Mouse (Mus musculus) embryonic facial prominence, embryonic 15.5 days (tissue): ENCODE data around the gene Sptlc3. TPM values are rescaled to one million over a fixed set of nuclear protein-coding genes. Genes with fewer than 3 reads are reported as not detected.

ENCODE experiments used
- ATAC-seq: fragments of 200-750 bp; cut with Nextera tagmentation; 2 replicates; pipeline ENCODE4 v1.8.0; 2017; ENCODE audit warnings: low read depth, moderate TSS enrichment; ENCODE audit not compliant: insufficient number of reproducible peaks, low FRiP score, low TSS enrichment
- H3K27ac ChIP-seq: fragments of 300-500 bp; sonication (generic); replicated peaks from 2 replicates; pipeline ENCODE4 v1.5.1; 2015; ENCODE audit warnings: mild to moderate bottlenecking, inconsistent platforms
- H3K27me3 ChIP-seq: fragments of 300-500 bp; sonication (generic); 2 replicates; pipeline ENCODE4 v1.6.1; 2015; ENCODE audit warnings: inconsistent platforms
- H3K36me3 ChIP-seq: fragments of 300-500 bp; sonication (generic); 2 replicates; pipeline ENCODE4 v1.6.1; 2015; ENCODE audit warnings: mild to moderate bottlenecking, inconsistent platforms
- H3K4me1 ChIP-seq: fragments of 300-500 bp; sonication (generic); 2 replicates; pipeline ENCODE4 v1.6.1; 2015; ENCODE audit warnings: inconsistent platforms
- H3K4me2 ChIP-seq: fragments of 300-500 bp; sonication (generic); replicated peaks from 2 replicates; pipeline ENCODE4 v1.6.1; 2015; ENCODE audit warnings: mild to moderate bottlenecking, inconsistent platforms
- H3K4me3 ChIP-seq: fragments of 300-500 bp; sonication (generic); replicated peaks from 2 replicates; pipeline ENCODE4 v1.5.1; 2015; ENCODE audit warnings: mild to moderate bottlenecking, inconsistent platforms
- H3K9ac ChIP-seq: fragments of 300-500 bp; sonication (generic); 2 replicates; pipeline ENCODE4 v1.6.1; 2015; ENCODE audit warnings: inconsistent platforms
- H3K9me3 ChIP-seq: fragments of 300-500 bp; sonication (generic); replicated peaks from 2 replicates; pipeline ENCODE4 v1.6.1; 2016; ENCODE audit warnings: inconsistent platforms
- WGBS: fragments of 180-500 bp; shearing (Covaris S2); methylation state at CpG from one replicate; pipeline ENCODE4 v1.1.7; 2015; 5-methylcytosine and 5-hydroxymethylcytosine counted together
- polyA plus RNA-seq: library from polyadenylated mRNA; unstranded; fragments of >200 nt; fragmentation: Nextera tagmentation; extraction: Ambion mirVana; gene quantifications from 2 replicates; pipeline ENCODE4 v1.2.1, GENCODE M21; 2015

Gene Sptlc3
- polyA plus RNA-seq, 1 experiment from 2014 or later = 16.7 TPM

DNA sequence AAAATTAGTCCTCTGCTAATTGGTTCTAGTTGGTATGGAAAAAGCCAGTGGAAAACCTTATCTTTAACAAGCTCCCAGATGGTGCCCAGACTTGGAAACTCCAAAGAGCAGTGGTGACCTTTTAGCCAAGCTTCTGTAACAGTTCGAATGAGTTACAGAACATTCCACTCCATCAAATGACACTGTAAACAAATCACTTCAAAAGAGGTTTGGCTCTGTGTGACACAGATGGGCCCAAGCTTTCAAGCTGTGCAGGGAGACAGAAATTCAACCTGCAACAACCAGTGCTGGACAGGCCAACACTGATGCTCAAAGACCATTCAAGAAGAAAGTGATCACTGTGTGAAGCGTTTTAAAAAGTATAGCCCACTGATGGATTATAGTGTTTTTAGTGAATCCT lies 144.1 kb downstream of the Sptlc3 start:
- Histone ChIP-seq H3K27me3 (no peaks in the 10 kb centered on the region), H3K4me1 (no peaks in the 10 kb centered on the region), H3K4me2 (no peak overlapping the region), H3K27ac (no peak overlapping the region), H3K9ac (no peak overlapping the region), H3K36me3 (no peaks in the 10 kb centered on the region), H3K4me3 (no peak overlapping the region), H3K9me3 (no peaks in the 10 kb centered on the region)
- 48% methylated on average over 2 of the region's 2 CpGs for WGBS
- no peak for ATAC-seq

DNA sequence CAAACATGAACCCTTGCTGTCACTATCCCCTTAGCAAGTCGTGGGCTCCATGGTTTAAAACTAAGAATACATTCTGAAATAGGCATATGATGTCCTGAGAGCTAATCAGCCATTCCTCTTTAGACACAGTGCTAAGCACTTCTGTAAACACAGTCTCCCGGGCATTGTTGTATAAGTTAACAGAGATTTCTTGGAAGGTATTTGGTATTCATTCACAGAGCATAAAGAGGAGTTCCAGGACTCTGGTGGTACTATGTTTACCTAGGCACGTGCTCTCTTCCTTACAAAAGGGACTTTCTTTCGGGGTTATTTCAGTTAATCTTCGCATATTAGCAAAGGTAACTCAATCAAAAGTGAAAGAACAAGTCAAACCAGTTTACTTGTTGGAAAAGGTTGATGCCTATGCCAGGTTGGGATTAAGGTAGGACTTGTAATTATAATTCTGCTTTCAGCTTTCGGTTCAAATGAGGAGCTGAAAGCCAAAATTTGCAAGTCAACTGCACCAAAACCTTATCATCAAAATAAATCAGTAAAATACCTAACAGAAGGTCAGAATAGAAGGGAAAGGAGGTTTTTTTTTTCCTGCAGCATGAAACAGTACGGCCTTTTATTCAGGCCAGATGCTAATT lies 148.2 kb downstream of the Sptlc3 start:
- H3K36me3 ChIP-seq = no peaks in the 10 kb centered on the region
- H3K4me3 ChIP-seq = no peak overlapping the region
- no peaks in the 10 kb centered on the region for H3K27me3 ChIP-seq
- H3K4me1 ChIP-seq = no peaks in the 10 kb centered on the region
- no peak overlapping the region for H3K27ac ChIP-seq
- no peak overlapping the region for H3K4me2 ChIP-seq
- no peaks in the 10 kb centered on the region for H3K9me3 ChIP-seq
- no peak overlapping the region for H3K9ac ChIP-seq
- no peak for ATAC-seq
- 35% methylated on average over 7 of the region's 7 CpGs for WGBS

DNA sequence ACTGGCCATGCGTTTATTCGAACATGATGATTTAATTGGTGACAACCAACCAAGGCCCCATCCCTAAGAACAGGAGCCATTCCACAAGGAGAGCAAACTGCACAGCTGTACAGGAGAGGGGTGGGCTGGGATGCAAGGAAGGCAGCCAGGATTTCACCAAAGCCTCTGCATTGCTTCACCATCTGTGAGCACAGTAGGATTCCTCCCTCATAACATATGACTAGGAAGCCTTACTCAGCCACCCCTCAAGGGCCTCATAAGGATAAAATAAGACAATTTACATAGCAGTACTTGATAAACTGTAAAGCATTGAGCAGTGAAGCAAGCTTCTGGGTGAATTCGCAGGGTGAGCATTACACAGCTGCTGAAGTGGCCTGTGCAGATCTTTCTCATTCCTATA lies 155.8 kb downstream of the Sptlc3 start:
- no peaks in the 10 kb centered on the region for H3K36me3 ChIP-seq
- no peak for ATAC-seq
- WGBS = 67% methylated on average over 3 of the region's 3 CpGs
- H3K27me3 ChIP-seq = no peaks in the 10 kb centered on the region
- H3K9me3 ChIP-seq = no peaks in the 10 kb centered on the region
- no peak overlapping the region for H3K4me3 ChIP-seq
- no peak overlapping the region for H3K9ac ChIP-seq
- no peak overlapping the region for H3K27ac ChIP-seq
- no peaks in the 10 kb centered on the region for H3K4me1 ChIP-seq
- H3K4me2 ChIP-seq = no peak overlapping the region

DNA sequence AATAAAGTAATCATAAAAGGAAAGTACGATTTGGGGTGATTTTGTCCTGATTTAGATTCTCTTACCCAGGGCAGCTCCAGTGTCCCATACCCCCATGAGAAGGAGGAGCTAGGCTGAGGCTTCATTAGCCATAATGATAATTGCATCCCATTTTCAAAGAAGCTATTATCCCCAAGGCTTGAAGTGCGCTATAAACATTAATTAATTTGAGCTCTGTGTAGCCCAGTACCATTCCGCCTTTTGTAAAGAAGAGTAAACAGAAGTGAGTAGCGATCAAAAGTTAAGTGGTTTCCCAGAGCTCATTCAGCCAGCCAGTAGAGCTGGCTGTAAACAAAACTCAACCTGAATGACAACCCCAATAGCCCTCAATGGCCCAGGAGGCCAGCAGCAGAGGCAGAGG lies 163.0 kb downstream of the Sptlc3 start:
- no peak overlapping the region for H3K9ac ChIP-seq
- H3K36me3 ChIP-seq = no peaks in the 10 kb centered on the region
- H3K9me3 ChIP-seq = no peaks in the 10 kb centered on the region
- H3K4me2 ChIP-seq = no peak overlapping the region
- no peaks in the 10 kb centered on the region for H3K27me3 ChIP-seq
- 54% methylated on average over 4 of the region's 4 CpGs for WGBS
- H3K4me1 ChIP-seq = no peaks in the 10 kb centered on the region
- no peak overlapping the region for H3K4me3 ChIP-seq
- H3K27ac ChIP-seq = no peak overlapping the region
- no peak for ATAC-seq

DNA sequence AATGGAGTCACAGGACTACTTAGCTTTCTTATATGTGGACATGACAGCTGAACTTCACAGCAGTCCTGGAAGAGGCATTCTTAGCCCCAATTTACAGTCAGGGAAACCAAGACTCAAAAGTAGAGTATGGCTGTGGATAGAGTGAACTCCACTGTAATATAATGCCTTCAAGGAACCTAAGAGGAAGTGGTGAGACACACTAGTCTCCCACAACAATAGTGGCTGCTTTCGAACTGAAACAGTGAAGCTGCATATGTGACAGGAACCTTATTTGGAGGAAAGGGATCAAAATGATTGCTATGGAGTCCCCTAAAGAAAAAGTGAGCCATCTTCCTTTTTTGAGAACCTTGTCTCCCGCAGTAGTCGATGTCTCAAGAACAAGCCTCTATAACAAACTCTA lies 178.1 kb downstream of the Sptlc3 start:
- no peak overlapping the region for H3K4me2 ChIP-seq
- ATAC-seq = no peak
- 87% methylated on average over 3 of the region's 3 CpGs for WGBS

DNA sequence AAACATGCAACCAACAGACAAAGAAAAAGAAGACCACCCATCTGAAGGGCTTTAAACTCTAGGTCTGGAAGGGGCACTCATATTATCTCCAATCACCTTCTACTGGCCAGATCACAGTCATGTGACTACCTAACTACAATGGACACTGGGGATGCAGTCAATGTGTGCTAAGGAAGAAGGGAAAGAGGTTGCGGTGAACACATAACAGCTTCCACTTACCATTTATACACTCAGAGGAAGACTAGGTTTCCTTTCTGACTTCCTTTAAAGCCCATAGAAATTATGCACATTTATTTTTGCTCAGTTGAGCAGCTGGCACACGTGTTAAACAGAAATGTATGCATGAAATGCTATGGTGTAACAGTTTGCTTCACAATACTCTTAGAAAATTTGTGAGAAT lies 178.7 kb downstream of the Sptlc3 start:
- Histone ChIP-seq H3K36me3 (no peaks in the 10 kb centered on the region), H3K9me3 (no peaks in the 10 kb centered on the region), H3K27me3 (peaks cover 11% of the 10 kb centered on the region), H3K27ac (no peak overlapping the region), H3K4me3 (no peak overlapping the region), H3K4me1 (peaks cover 10% of the 10 kb centered on the region), H3K9ac (no peak overlapping the region), H3K4me2 (no peak overlapping the region)
- ATAC-seq = no peak
- 49% methylated on average over 2 of the region's 2 CpGs for WGBS

More for the DNA sequence above, 178.1 kb downstream of the Sptlc3 start:
- H3K27ac ChIP-seq = no peak overlapping the region
- no peak overlapping the region for H3K9ac ChIP-seq
- no peak overlapping the region for H3K4me3 ChIP-seq
- H3K27me3 ChIP-seq = peaks cover 11% of the 10 kb centered on the region
- H3K9me3 ChIP-seq = no peaks in the 10 kb centered on the region
- peaks cover 7% of the 10 kb centered on the region for H3K4me1 ChIP-seq
- H3K36me3 ChIP-seq = no peaks in the 10 kb centered on the region

DNA sequence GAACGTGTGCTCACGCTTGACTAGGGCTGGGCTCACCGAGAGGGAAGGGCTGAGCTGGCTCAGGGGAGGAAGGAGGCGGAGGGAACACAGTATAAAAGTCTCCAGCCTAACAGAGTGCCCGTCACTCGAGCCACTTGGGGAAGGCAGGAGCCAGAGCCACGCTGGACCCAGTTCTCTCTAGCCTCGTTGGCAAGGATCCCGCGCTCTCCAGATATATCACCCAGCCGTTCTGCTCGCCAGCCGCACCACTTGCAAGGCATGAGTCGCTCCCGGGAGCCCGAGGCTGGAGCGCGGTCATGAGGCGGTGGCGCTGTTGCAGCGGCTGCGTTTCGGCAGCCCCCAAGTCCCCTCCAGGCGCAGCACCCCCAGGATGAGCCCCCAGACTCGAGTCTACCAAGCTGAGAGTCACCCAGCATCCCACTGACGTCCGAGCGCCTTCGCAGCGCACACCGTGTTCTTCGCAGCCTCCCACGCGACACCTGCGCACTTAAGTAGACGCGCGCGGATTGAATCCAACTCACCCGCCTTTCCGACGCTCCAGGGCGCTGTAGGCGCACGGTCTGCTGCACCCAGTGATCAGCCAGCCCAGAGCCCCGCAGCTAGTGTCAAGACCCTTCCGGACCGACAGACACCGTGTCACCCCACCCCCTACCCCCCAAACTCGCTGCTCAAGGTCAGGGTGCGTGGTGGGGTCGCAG lies 183.5 kb downstream of the Sptlc3 start:
- H3K36me3 ChIP-seq = no peaks in the 10 kb centered on the region
- H3K9ac ChIP-seq = peak overlapping the region; percentile 65
- H3K4me3 ChIP-seq = peak overlapping the region; percentile 88
- ATAC-seq = peak; percentile 65; the same call in 1 of the 2 replicates
- H3K9me3 ChIP-seq = no peaks in the 10 kb centered on the region
- peak overlapping the region; percentile 98 for H3K4me2 ChIP-seq
- peaks cover 15% of the 10 kb centered on the region for H3K27me3 ChIP-seq
- peaks cover 17% of the 10 kb centered on the region for H3K4me1 ChIP-seq
- H3K27ac ChIP-seq = peak overlapping the region; percentile 82; the same call in 1 of the 2 replicates
- under 1% methylated on average over 52 of the region's 52 CpGs for WGBS

DNA sequence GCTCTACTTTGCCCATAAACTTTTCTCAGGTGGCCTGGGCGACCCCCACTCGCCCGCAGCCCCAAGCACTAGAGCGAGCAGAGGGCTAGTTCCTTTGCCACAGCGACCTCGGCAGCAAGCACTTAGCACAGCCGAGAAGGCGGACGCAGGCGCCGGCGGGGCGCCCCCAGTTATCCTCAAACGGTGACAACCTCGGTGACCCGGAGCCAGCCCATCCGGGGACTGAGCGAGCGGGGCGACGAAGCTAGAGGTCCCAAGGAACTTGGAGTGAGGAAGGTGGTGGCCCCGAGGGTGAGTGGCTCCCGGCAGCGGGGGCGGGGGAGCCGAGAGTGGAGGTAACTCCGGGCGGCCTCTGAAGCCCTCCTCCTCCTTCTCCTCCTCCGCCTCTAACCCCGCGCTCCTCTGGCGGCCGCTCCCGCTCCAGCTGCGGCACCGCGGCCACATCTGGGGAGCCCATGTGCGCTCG lies 184.1 kb downstream of the Sptlc3 start, which contains the start of gene Ism1:
Gene Ism1, plus strand, starts transcription at position 370 of the 466 bp plus-strand sequence.
- Histone ChIP-seq H3K9ac (peak within 1 kb of the TSS; percentile 65), H3K27me3 (peaks cover 15% of the 10 kb centered on the region), H3K27ac (peak within 1 kb of the TSS; percentile 82), H3K4me3 (peak within 1 kb of the TSS; percentile 88), H3K9me3 (no peaks in the 10 kb centered on the region), H3K4me1 (peaks cover 17% of the 10 kb centered on the region), H3K36me3 (no peaks in the 10 kb centered on the region), H3K4me2 (peak within 1 kb of the TSS; percentile 98)
- peak; percentile 64 for ATAC-seq
- 0% methylated on average over 34 of the region's 39 CpGs for WGBS

DNA sequence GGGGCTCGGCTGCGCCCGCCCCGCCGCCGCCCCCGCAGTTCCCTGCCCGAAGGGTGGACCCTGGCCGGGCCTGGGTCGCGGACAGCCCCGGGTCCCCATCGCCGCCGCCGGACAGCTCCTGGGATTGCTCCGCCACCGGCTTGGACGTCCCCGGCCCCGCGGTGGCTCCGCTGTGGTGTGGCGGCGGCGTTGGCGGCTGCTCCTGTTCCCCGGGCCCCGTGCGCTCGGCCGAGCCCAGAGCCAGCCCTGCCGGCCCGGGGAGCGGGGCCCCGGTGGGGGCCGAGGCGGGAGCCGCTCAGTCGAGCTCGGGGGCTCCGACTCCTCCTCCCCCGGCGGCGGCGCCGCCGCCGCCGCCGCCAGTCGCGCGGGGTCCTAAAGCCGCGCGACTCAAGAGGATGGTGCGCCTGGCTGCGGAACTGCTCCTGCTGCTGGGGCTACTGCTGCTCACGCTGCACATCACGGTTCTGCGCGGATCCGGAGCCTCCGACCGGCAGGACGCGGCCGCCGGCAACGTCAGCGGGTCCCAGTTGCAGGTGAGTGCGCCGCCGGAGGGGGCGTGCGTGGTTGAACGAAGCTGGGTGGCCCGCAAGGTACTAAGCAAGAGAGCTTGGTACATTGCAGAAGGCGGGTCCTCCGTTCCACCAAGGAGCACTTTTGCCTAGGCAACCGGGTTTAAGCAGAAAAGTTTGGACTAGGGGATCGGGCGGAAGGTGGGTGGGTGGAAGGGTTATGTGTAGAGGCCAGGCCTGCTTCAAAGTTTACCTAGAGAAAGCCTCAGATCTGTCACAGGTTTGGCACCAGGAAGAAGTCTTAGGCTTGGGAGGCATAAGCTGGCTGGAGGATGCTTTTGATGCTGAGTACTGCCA lies 184.8 kb downstream of the Sptlc3 start:
- H3K27ac ChIP-seq = peak overlapping the region; percentile 82
- no peaks in the 10 kb centered on the region for H3K36me3 ChIP-seq

DNA sequence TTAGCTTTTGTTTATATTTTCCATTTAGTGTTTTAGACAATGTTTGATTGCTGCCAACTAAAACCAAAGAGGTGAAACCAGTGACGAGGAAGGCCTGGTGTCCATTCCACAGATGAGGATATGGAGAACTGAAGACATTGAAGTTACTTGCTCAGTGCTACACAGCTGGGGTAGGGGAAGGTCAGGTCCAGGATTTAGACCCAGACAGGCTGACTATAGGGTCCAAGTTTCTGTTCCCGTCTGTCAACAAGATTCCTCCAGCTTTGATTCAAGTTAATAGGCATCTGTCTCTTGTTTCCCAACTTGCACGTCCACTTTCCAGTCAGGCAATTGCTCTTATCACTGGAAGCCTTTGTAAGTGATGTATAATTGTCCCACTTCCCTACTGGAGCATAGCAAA lies 188.8 kb downstream of the Sptlc3 start:
- Histone ChIP-seq H3K9ac (no peak overlapping the region), H3K4me1 (peaks cover 7% of the 10 kb centered on the region), H3K4me3 (no peak overlapping the region), H3K27me3 (peaks cover 4% of the 10 kb centered on the region; the same call in 1 of the 2 replicates), H3K27ac (no peak overlapping the region), H3K4me2 (no peak overlapping the region), H3K36me3 (no peaks in the 10 kb centered on the region), H3K9me3 (no peaks in the 10 kb centered on the region)
- 65% methylated on average over 3 of the region's 3 CpGs for WGBS
- ATAC-seq = no peak

More for the DNA sequence above, 184.8 kb downstream of the Sptlc3 start:
- Histone ChIP-seq H3K9ac (peak overlapping the region; percentile 65), H3K27me3 (peaks cover 15% of the 10 kb centered on the region), H3K4me2 (peak overlapping the region; percentile 98), H3K4me3 (peak overlapping the region; percentile 88), H3K9me3 (no peaks in the 10 kb centered on the region), H3K4me1 (peaks cover 17% of the 10 kb centered on the region)
- WGBS = 1% methylated on average over 55 of the region's 84 CpGs
- ATAC-seq = peak; percentile 87
